Mouse (Mus musculus) forelimb bud, embryonic 11.5 days (tissue): ENCODE data around the gene Anpep.
A peak's percentile ranks its signal among the peaks of the same experiment; 100 is the strongest.

ENCODE experiments used
- DNase-seq: peaks from one replicate; pipeline ENCODE4 v3.0.0-alpha.2; 2012; ENCODE audit warnings: low read depth, low spot score

Anpep gene

GRCm38 (mm10) chr7:79867861-79868260 is 7.0 kb upstream of the Anpep start:
- DNase-seq, result no peak

- peak; percentile 84 for DNase-seq
Measured at GRCm38 (mm10) chr7:79866294-79867000, 5.6 kb upstream of the Anpep start.

DNA sequence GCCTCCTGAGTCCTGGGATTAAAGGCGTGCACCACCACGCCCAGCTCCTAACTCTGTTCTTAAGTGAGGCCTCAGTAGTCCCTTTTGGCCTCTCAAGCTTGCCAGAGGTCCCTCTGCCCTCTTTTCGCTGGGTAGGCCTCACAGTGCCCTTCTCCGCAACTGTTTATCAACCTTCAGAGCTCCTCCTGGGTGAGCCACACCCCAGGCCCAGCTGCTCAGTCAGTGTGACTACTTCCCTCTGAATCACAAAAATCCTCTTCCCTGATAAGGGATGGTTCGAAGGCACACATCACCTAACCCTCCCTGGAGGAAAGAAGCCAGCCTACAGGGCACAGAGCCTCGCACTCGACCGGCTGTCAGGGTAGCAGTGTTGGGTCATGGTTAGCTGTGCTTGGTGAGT is 935 bp upstream of the Anpep start:
- DNase-seq, result no peak

DNA sequence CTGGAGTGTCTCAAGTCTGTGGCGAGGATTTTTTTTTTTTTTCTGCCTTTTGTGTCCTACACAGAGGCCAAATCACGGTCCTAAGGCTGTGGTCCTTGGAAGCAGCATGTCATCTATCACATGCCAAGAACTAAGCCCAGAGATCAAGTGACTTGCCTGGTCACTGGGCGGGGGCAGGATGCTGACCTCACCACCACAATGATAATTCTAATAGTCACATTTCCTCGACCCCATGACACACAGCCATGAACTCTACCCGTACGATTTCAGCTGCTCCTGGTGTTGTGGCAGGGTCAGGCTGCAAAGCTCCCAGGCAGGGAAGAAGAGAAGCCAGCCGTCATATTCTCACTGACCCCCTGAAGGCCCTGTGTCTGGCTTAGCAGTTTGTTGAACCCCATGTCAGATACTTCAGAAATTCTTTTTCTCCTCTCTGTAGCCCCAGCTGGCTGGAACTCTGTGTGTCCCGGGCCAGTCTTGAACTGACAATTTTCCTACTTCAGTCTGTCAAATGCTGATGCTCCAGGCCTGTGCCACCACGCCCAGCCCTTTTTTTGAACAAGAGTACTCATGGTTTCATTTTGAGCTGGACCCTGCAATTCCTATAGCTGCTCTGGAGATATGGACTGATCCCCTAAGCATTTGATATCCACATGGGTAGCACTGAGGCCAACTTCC is 1.8 kb downstream of the Anpep start:
- DNase-seq, result no peak

DNA sequence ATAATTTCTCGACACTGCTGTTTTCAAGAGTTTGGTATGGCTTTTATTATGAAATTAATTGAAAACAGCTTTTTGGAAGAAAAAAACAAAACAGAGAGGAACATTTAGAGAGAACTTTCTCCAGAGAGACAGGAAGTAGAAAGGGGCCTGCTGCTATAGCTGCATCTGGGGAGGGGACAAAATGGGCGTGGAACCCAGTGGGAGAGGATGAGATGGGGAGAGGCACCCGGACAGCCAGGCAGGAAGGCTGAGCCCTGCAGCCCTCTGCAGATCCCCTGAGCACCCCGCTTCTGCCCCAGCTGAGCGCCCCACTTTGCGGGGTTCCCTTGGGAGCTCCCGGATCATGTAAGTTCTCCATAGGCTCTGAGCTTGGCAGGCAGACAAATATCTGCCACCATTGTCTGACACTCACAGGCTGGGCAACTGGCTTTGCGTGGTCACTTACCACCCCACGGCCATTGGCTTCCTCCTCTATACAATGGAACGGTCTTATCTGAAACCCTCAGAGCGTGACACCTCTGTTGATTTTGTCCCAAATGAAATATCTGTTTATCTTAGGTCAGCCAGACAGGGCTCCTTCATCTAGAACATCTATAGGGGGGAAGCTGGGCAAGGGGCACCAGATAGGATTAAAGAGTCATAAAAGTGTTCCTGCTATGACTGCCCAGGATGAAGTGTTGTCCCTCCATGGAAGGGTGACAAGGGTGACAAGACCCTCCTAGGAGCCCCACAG is 2.5 kb downstream of the Anpep start:
- DNase-seq, result no peak

- no peak for DNase-seq
Measured at GRCm38 (mm10) chr7:79856305-79856704, 4.6 kb downstream of the Anpep start.

GRCm38 (mm10) chr7:79847456-79848451 is 13.1 kb downstream of the Anpep start:
- peak; percentile 76 for DNase-seq

DNA sequence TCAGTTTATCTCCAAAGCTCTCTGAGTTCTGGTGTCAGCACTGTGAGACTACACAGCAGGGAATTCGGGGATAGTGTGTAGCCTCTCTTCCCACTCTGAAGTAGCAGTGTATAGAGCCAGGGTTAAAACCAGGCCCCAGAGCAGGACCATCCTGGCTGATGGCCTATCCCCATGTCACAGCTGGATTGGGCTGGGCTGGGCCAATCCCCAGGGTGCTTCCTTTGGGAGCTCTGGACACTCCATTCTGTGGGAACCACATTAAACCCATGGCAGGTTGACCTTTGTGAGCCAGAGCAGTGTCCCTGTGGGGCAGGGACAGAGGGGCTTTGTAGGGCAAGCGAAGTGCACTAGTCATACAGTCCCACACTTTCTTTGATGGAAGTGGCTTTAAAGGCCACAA is 14.5 kb downstream of the Anpep start:
- no peak for DNase-seq

DNA sequence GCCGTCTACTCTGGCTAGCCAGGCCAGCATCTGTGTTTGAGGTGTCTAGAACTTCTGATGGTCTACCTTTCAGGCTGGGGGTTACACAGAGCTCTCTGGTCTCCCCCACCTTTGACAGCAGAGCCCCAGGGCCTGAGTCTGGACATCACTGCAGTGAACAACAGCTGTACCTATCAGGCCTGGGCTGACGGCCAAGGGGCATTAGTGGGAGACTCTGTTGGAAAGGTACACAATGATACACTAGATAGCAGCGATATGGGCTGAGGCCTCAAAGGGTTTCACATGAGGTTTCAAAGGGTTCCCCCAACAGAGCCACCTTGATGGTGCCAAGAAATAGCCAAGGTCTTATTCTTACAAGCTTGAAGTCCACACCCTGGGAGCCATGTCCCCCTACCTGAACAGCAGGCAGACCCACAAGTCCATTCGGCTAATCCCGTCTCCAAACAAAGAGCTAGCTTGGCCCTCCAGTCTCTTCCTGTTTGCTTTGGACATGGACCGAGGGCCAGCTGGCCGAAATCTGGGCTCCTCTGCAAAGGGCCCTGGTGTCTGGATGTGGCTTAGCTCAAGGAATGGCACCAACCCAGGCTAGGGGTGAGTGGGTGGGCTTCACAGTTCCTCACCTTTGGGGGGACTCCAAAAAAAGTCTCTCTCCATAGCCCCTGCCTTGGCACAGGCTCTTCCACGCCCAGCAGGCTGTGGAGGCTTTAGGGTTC is 16.6 kb downstream of the Anpep start:
- DNase-seq, result no peak

DNA sequence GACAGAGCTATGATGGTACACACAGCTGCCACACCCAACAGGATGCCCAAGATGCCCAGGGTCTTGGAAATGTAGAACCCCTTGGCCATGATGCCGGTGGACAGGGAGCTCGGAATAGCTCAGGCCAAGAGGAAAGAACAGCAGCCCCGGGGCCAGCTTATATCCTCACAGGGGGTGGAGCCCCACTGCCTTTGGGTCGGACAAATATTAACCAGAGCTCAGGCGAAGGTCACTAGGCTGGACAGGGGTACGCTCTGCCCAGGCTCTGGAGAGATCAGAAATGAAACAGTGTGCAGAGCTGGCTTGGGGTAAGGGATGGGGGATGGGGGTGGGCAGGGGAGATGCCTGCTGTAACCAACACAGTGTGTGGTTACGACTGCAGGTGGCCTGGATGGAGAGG is 18.7 kb downstream of the Anpep start:
- no peak for DNase-seq

DNA sequence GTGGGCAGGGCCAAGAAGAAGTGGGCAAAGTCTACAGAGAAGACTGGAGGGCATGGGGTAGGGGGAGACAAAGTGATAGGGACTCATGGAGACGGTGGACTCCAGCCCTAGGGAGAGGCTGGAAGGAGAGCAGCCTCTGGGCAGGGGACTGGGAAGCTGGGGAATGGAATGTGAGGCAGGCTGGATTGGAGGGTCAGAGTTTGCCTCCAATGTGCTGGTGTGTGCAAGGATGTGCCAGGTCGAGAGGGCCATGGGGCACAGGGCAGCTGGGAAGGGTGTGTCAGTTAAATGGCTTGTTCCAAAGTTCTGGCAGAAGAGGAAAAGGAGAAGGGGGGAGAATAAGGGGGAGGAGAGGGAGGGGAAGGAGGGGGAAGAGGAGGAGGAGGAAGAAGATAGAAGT is 23.6 kb downstream of the Anpep start:
- no peak for DNase-seq

- DNase-seq, result no peak
Measured at GRCm38 (mm10) chr7:79835196-79835595, 25.7 kb downstream of the Anpep start.

GRCm38 (mm10) chr7:79832980-79833379 is 27.9 kb downstream of the Anpep start:
- no peak for DNase-seq

- no peak for DNase-seq
Measured at GRCm38 (mm10) chr7:79831585-79831984, 29.3 kb downstream of the Anpep start.

DNA sequence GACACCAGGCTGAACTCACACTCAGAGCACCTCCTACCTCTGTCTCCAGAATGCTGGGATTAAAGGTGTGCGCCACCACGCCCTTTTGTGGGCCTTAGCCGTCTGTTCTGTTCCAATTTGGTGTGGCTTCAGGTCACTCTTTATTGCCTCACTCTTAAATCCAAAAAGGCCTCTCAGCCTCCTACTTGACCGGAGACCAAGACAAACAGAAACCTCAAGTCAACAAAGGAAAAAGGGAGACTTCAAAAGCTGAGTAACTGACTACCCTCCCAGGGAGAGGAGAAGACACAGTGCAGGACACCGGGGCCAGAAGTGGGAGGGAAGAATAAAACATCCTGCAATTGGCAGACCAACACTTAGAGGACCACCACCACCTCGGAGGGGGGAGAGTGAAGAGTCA is 29.7 kb downstream of the Anpep start:
- DNase-seq, result no peak

- no peak for DNase-seq
Measured at GRCm38 (mm10) chr7:79828341-79828740, 32.5 kb downstream of the Anpep start.

GRCm38 (mm10) chr7:79822092-79822695 is 38.7 kb downstream of the Anpep start:
- no peak for DNase-seq

- DNase-seq, result no peak
Measured at GRCm38 (mm10) chr7:79819996-79820395, 40.9 kb downstream of the Anpep start.

DNA sequence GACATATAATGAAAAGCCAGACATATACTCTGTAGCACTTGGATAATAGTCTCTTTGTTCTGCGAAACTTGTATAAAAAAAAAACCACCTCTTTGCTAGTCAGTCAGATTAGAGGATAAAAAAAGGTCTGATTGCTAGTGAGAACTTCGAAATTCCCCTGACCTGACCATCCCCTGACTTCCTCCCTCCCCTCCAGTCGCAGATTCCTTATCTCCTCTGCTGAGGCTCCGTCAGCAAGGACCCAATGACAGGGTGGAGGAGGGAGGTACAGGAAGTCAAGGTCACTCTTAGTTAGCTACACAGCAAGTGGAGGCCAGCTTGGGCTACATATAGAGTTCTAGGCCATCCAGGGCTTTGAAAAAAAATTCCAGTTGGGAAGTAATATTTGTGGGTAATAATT is 41.3 kb downstream of the Anpep start:
- no peak for DNase-seq

GRCm38 (mm10) chr7:79818321-79818720 is 42.5 kb downstream of the Anpep start:
- no peak for DNase-seq
